Mouse (Mus musculus) limb, embryonic 15.5 days (tissue): Measurements from ENCODE around the gene Ahnak. TPM values are rescaled to one million over a fixed set of nuclear protein-coding genes. Genes with fewer than 3 reads are reported as not detected.

ENCODE experiments used
- ATAC-seq: fragments of 200-750 bp; cut with Nextera tagmentation; 2 replicates; pipeline ENCODE4 v1.8.0; 2017; ENCODE audit warnings: low read depth, moderate TSS enrichment; ENCODE audit not compliant: insufficient number of reproducible peaks, low FRiP score, low TSS enrichment
- H3K27ac ChIP-seq: fragments of 300-500 bp; sonication (generic); 2 replicates; pipeline ENCODE4 v1.5.1; 2015; ENCODE audit warnings: moderate library complexity, mild to moderate bottlenecking, inconsistent platforms
- H3K27me3 ChIP-seq: fragments of 300-500 bp; sonication (generic); 2 replicates; pipeline ENCODE4 v1.6.1; 2015; ENCODE audit warnings: inconsistent platforms
- H3K36me3 ChIP-seq: fragments of 300-500 bp; sonication (generic); 2 replicates; pipeline ENCODE4 v1.6.1; 2015; ENCODE audit warnings: inconsistent platforms
- H3K4me1 ChIP-seq: fragments of 300-500 bp; sonication (generic); 2 replicates; pipeline ENCODE4 v1.6.1; 2015; ENCODE audit warnings: inconsistent platforms
- H3K4me2 ChIP-seq: fragments of 300-500 bp; sonication (generic); 2 replicates; pipeline ENCODE4 v1.6.1; 2015; ENCODE audit warnings: mild to moderate bottlenecking, inconsistent platforms
- H3K4me3 ChIP-seq: fragments of 300-500 bp; sonication (generic); 2 replicates; pipeline ENCODE4 v1.5.1; 2015; ENCODE audit warnings: mild to moderate bottlenecking, inconsistent platforms
- H3K9ac ChIP-seq: fragments of 300-500 bp; sonication (generic); 2 replicates; pipeline ENCODE4 v1.6.1; 2015; ENCODE audit warnings: inconsistent platforms
- H3K9me3 ChIP-seq: fragments of 300-500 bp; sonication (generic); 2 replicates; pipeline ENCODE4 v1.6.1; 2016; ENCODE audit warnings: inconsistent platforms
- WGBS: fragments of 180-500 bp; shearing (Covaris S2); methylation state at CpG from one replicate; pipeline ENCODE4 v1.1.7; 2015; 5-methylcytosine and 5-hydroxymethylcytosine counted together
- polyA plus RNA-seq: library from polyadenylated mRNA; unstranded; fragments of >200 nt; fragmentation: Nextera tagmentation; extraction: Ambion mirVana; gene quantifications from 2 replicates; pipeline ENCODE4 v1.2.1, GENCODE M21; 2015

The Ahnak gene
- polyA plus RNA-seq, 1 experiment from 2014 or later: 104 TPM

- 78% methylated on average over 3 of the region's 3 CpGs for WGBS
- no peak overlapping the region for H3K4me3 ChIP-seq
- H3K27me3 ChIP-seq: no peaks in the 10 kb centered on the region
- no peaks in the 10 kb centered on the region for H3K9me3 ChIP-seq
- ATAC-seq: no peak
- no peaks in the 10 kb centered on the region for H3K36me3 ChIP-seq
- H3K4me2 ChIP-seq: no peak overlapping the region
- peak overlapping the region; percentile 69 for H3K27ac ChIP-seq
- H3K9ac ChIP-seq: no peak overlapping the region
- peaks cover 17% of the 10 kb centered on the region for H3K4me1 ChIP-seq
Measured at GRCm38 (mm10) chr19:9034480-9034879, 45.4 kb downstream of the Ahnak start.

- Histone ChIP-seq H3K9ac (no peak overlapping the region), H3K36me3 (no peaks in the 10 kb centered on the region), H3K4me3 (no peak overlapping the region), H3K4me2 (no peak overlapping the region), H3K27ac (peak overlapping the region; percentile 54; the same call in 1 of the 2 replicates), H3K27me3 (no peaks in the 10 kb centered on the region), H3K4me1 (peaks cover 22% of the 10 kb centered on the region), H3K9me3 (no peaks in the 10 kb centered on the region)
- ATAC-seq: no peak
- 48% methylated on average over 3 of the region's 3 CpGs for WGBS
Measured at GRCm38 (mm10) chr19:9035101-9035500, 46.0 kb downstream of the Ahnak start.

GRCm38 (mm10) chr19:9038136-9038535, 49.1 kb downstream of the Ahnak start:
- 65% methylated on average over 3 of the region's 3 CpGs for WGBS
- peaks cover 15% of the 10 kb centered on the region for H3K4me1 ChIP-seq

GRCm38 (mm10) chr19:9039266-9039665, 50.2 kb downstream of the Ahnak start:
- WGBS: 67% methylated on average over 4 of the region's 4 CpGs
- no peaks in the 10 kb centered on the region for H3K36me3 ChIP-seq
- no peak overlapping the region for H3K9ac ChIP-seq
- no peak for ATAC-seq
- H3K4me1 ChIP-seq: peaks cover 12% of the 10 kb centered on the region
- H3K4me2 ChIP-seq: no peak overlapping the region
- no peak overlapping the region for H3K4me3 ChIP-seq
- no peaks in the 10 kb centered on the region for H3K27me3 ChIP-seq
- no peak overlapping the region for H3K27ac ChIP-seq
- no peaks in the 10 kb centered on the region for H3K9me3 ChIP-seq

More at GRCm38 (mm10) chr19:9038136-9038535, 49.1 kb downstream of the Ahnak start:
- Histone ChIP-seq H3K27me3 (no peaks in the 10 kb centered on the region), H3K9ac (no peak overlapping the region), H3K9me3 (no peaks in the 10 kb centered on the region), H3K4me3 (no peak overlapping the region), H3K27ac (no peak overlapping the region), H3K36me3 (no peaks in the 10 kb centered on the region), H3K4me2 (no peak overlapping the region)
- no peak for ATAC-seq

GRCm38 (mm10) chr19:9039928-9040327, 50.8 kb downstream of the Ahnak start:
- no peaks in the 10 kb centered on the region for H3K27me3 ChIP-seq
- no peak overlapping the region for H3K4me2 ChIP-seq
- no peaks in the 10 kb centered on the region for H3K36me3 ChIP-seq
- peak; percentile 52; the same call in 1 of the 2 replicates for ATAC-seq
- H3K4me1 ChIP-seq: peaks cover 7% of the 10 kb centered on the region
- H3K4me3 ChIP-seq: no peak overlapping the region
- no peaks in the 10 kb centered on the region for H3K9me3 ChIP-seq
- H3K9ac ChIP-seq: no peak overlapping the region
- 34% methylated on average over 7 of the region's 7 CpGs for WGBS
- H3K27ac ChIP-seq: peak overlapping the region; percentile 61

- Histone ChIP-seq H3K9ac (no peak overlapping the region), H3K27me3 (no peaks in the 10 kb centered on the region), H3K36me3 (no peaks in the 10 kb centered on the region), H3K27ac (no peak overlapping the region), H3K4me3 (no peak overlapping the region), H3K4me1 (peaks cover 6% of the 10 kb centered on the region; the same call in 1 of the 2 replicates), H3K9me3 (no peaks in the 10 kb centered on the region), H3K4me2 (no peak overlapping the region)
- 83% methylated on average over 6 of the region's 6 CpGs for whole genome bisulfite sequencing
- ATAC-seq: no peak
Measured at GRCm38 (mm10) chr19:9040649-9041048, 51.6 kb downstream of the Ahnak start.

- Histone ChIP-seq H3K4me3 (no peak overlapping the region), H3K27ac (no peak overlapping the region), H3K36me3 (no peaks in the 10 kb centered on the region), H3K9ac (no peak overlapping the region), H3K9me3 (no peaks in the 10 kb centered on the region), H3K4me2 (no peak overlapping the region), H3K4me1 (peaks cover 6% of the 10 kb centered on the region; the same call in 1 of the 2 replicates), H3K27me3 (no peaks in the 10 kb centered on the region)
- ATAC-seq: no peak
Measured at GRCm38 (mm10) chr19:9041074-9041473, 52.0 kb downstream of the Ahnak start.

- ATAC-seq: no peak
Measured at GRCm38 (mm10) chr19:9043123-9043522, 54.0 kb downstream of the Ahnak start.

GRCm38 (mm10) chr19:9044291-9044690, 55.2 kb downstream of the Ahnak start:
- H3K4me1 ChIP-seq: peaks cover 11% of the 10 kb centered on the region; the same call in 1 of the 2 replicates
- WGBS: 69% methylated on average over 4 of the region's 4 CpGs
- no peaks in the 10 kb centered on the region for H3K27me3 ChIP-seq
- no peak overlapping the region for H3K4me2 ChIP-seq
- no peaks in the 10 kb centered on the region for H3K36me3 ChIP-seq
- H3K27ac ChIP-seq: no peak overlapping the region
- no peak overlapping the region for H3K9ac ChIP-seq
- no peak overlapping the region for H3K4me3 ChIP-seq
- no peaks in the 10 kb centered on the region for H3K9me3 ChIP-seq
- no peak for ATAC-seq

More at GRCm38 (mm10) chr19:9043123-9043522, 54.0 kb downstream of the Ahnak start:
- H3K27me3 ChIP-seq: no peaks in the 10 kb centered on the region
- no peaks in the 10 kb centered on the region for H3K9me3 ChIP-seq
- no peak overlapping the region for H3K27ac ChIP-seq
- 79% methylated on average over 1 of the region's 1 CpGs for WGBS
- H3K36me3 ChIP-seq: no peaks in the 10 kb centered on the region
- no peak overlapping the region for H3K4me2 ChIP-seq
- no peak overlapping the region for H3K4me3 ChIP-seq
- no peak overlapping the region for H3K9ac ChIP-seq
- peaks cover 11% of the 10 kb centered on the region; the same call in 1 of the 2 replicates for H3K4me1 ChIP-seq

- H3K27me3 ChIP-seq: no peaks in the 10 kb centered on the region
- no peak for ATAC-seq
- no peaks in the 10 kb centered on the region for H3K36me3 ChIP-seq
- no peaks in the 10 kb centered on the region for H3K9me3 ChIP-seq
- peak overlapping the region; percentile 34 for H3K27ac ChIP-seq
- H3K4me3 ChIP-seq: no peak overlapping the region
- WGBS: 43% methylated on average over 7 of the region's 7 CpGs
- H3K4me2 ChIP-seq: no peak overlapping the region
- H3K4me1 ChIP-seq: peaks cover 6% of the 10 kb centered on the region; the same call in 1 of the 2 replicates
- H3K9ac ChIP-seq: no peak overlapping the region
Measured at GRCm38 (mm10) chr19:9047207-9047945, 58.3 kb downstream of the Ahnak start.

- no peaks in the 10 kb centered on the region for H3K27me3 ChIP-seq
- WGBS: 16% methylated on average over 1 of the region's 1 CpGs
- H3K4me1 ChIP-seq: peaks cover 10% of the 10 kb centered on the region
- no peak overlapping the region for H3K27ac ChIP-seq
- no peaks in the 10 kb centered on the region for H3K36me3 ChIP-seq
- ATAC-seq: no peak
- H3K9me3 ChIP-seq: no peaks in the 10 kb centered on the region
- no peak overlapping the region for H3K4me3 ChIP-seq
- H3K4me2 ChIP-seq: no peak overlapping the region
- H3K9ac ChIP-seq: no peak overlapping the region
Measured at GRCm38 (mm10) chr19:9047946-9048387, 58.9 kb downstream of the Ahnak start.

GRCm38 (mm10) chr19:9048981-9049687, 60.0 kb downstream of the Ahnak start:
- Histone ChIP-seq H3K9ac (no peak overlapping the region), H3K4me3 (no peak overlapping the region), H3K36me3 (no peaks in the 10 kb centered on the region), H3K27me3 (no peaks in the 10 kb centered on the region), H3K4me2 (no peak overlapping the region), H3K9me3 (no peaks in the 10 kb centered on the region), H3K4me1 (peaks cover 16% of the 10 kb centered on the region), H3K27ac (no peak overlapping the region)
- 83% methylated on average over 4 of the region's 4 CpGs for WGBS
- ATAC-seq: no peak
